Mouse (Mus musculus): ENCODE data around the gene Mrpl58. TPM values are rescaled to one million over a fixed set of nuclear protein-coding genes. Genes with fewer than 3 reads are reported as not detected.

Gene Mrpl58
- 100 to 1,000 TPM; 120 to 151 TPM for total RNA-seq (2023)

DNA sequence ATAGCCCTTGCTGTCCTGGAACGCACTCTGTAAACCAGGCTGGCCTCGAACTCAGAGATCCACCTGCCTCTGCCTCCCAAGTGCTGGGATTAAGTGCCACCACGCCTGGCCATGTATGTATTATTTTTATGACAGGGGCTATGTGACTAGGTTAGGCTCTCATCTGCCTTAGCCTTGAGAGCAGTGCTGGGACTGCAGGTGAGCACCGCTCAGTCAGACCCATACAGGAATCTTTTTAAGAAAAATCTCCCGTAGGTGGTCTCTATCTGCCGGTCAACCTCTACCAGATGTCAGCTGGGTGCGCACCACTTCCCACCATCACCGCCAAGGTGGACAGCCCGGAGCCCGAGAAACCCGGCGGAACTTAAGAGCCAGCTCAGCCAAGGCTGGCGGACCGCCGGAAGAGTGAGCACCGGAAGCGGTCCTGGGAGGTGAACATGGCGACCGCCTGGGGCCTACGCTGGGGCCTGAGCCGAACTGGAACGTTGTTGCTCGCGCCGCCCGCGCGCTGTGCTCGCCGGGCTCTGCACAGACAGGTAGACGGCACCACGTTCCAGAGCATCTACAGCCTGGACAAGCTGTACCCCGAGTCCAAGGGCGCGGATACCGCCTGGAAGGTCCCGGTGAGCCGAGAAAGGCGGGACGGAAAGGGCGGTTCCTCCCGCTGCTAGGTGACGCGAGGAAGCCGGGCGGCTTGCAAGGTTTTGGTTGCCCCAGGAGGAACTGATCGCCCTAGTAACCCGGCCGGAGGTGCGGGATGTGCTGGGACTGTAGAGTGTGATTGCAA is at the start of gene Mrpl58:
Mrpl58 (plus strand) TSS at position 415 of the 787 bp plus-strand sequence.

DNA sequence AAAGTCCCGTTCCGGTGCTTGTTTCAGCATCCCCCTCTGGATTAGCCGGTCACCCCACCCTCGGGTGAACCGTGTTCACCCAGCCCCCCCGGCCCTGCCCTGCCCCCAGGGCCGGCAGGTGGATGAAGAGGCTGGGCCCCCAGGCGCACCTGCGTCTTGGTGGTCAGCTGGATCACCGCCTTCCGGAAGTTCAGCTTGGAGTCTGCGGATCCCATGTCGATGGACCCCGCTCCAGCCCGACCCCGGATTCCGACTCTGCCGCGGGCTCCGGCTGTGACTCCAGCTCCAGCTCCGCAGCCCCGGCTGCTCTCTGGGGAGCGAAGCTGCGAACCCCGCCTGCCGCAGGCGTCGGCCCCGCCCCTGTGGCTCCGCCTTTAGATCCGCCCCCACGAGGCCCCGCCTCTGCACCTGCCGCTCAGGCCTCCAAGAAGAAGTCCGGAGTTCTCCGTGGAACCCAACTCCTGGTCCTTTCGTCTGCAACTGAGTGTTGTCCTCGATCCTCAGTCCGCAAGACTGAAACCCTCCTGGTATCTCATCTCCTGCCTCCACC is 36.1 kb upstream of the Mrpl58 start, which contains the start of gene Hid1:
Hid1 (minus strand) TSS at position 362 of the 550 bp plus-strand sequence.

GRCm38 (mm10) chr11:115381743-115382539 is 21.6 kb upstream of the Mrpl58 start, which contains the start of gene Cdr2l:
Cdr2l (plus strand) TSS chr11:115381916.

GRCm38 (mm10) chr11:115419531-115420237 is 16.1 kb downstream of the Mrpl58 start, which contains the start of the genes Atp5h and Kctd2:
Atp5h (minus strand) TSS chr11:115419962.
Kctd2 (plus strand) TSS chr11:115420128.

DNA sequence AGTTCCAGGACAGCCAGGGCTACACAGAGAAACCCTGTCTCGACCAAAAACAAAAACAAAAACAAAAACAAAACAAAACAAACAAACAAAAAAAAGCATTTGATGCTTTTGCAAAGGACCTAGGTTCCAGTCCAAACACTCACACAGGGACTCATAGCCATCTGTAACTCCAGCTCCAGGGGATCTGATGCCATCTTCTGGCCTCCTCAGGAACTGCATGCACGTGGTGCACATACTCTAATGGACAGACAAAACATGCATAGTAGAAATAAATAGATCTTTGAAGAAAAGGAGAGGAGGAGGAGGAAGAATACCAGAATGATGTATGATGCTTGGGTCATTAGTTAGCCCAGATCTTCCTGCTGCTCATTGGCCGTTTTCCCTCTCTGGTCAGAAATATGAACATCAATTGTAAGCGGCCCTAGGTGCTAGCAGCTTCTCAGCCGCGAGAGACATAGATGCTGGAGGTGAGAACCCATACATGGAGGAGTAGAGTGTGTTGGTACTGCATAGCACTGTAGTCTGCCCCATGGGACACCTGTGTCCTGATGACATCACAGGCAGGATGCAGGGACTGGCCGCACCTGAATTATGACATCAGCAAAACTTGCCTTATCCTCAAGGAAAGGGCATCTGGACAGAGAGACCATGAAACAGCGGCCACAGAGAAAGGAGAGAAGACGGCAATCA is 36.5 kb downstream of the Mrpl58 start, which contains the start of gene Trim80:
Trim80 (plus strand) TSS at position 640 of the 690 bp plus-strand sequence.

Other genes with a start within 250 kb of the Mrpl58 start
- gene Slc9a3r1, start 240.4 kb upstream of the Mrpl58 start, total RNA-seq (2023): 100 to 1,000 TPM; 207 to 214 TPM
- 10 to 100 TPM; 15.5 to 25.2 TPM for gene Tmem104, start 216.3 kb upstream of the Mrpl58 start, total RNA-seq (2023)
- 1 to 10 TPM; 5.2 to 5.5 TPM for gene Nat9, start 215.9 kb upstream of the Mrpl58 start, total RNA-seq (2023)
- gene Grin2c, start 136.5 kb upstream of the Mrpl58 start, total RNA-seq (2023): not detected
- gene Fdxr, start 126.7 kb upstream of the Mrpl58 start, total RNA-seq (2023): 10 to 100 TPM; 22.5 to 25.4 TPM
- 1 to 10 TPM; 1.1 to 1.2 TPM for gene Fads6, start 106.1 kb upstream of the Mrpl58 start, total RNA-seq (2023)
- gene Otop2, start 96.6 kb upstream of the Mrpl58 start, total RNA-seq (2023): not detected
- gene Ush1g, start 81.7 kb upstream of the Mrpl58 start, total RNA-seq (2023): not detected
- not detected for gene Otop3, start 69.0 kb upstream of the Mrpl58 start, total RNA-seq (2023)
- 10 to 100 TPM; 47.2 to 49.2 TPM for gene Hid1, start 36.0 kb upstream of the Mrpl58 start, total RNA-seq (2023)
- 1 to 10 TPM; 2.1 to 3.1 TPM for gene Cdr2l, start 21.8 kb upstream of the Mrpl58 start, total RNA-seq (2023)
- gene Atp5h, start 16.2 kb downstream of the Mrpl58 start, total RNA-seq (2023): 100 to 1,000 TPM; 236 to 252 TPM
- gene Kctd2, start 16.4 kb downstream of the Mrpl58 start, total RNA-seq (2023): 10 to 100 TPM; 61.5 TPM
- gene Trim80, start 36.8 kb downstream of the Mrpl58 start, total RNA-seq (2023): not detected
- 10 to 100 TPM; 23.8 to 32.4 TPM for gene Slc16a5, start 58.7 kb downstream of the Mrpl58 start, total RNA-seq (2023)
- gene Armc7, start 71.9 kb downstream of the Mrpl58 start, total RNA-seq (2023): 10 to 100 TPM; 37.1 to 43.6 TPM
- 100 to 1,000 TPM; 134 to 141 TPM for gene Nt5c, start 88.1 kb downstream of the Mrpl58 start, total RNA-seq (2023)
- gene Jpt1, start 110.6 kb downstream of the Mrpl58 start, total RNA-seq (2023): 100 to 1,000 TPM; 208 to 231 TPM
- 100 to 1,000 TPM; 247 to 268 TPM for gene Sumo2, start 132.5 kb downstream of the Mrpl58 start, total RNA-seq (2023)
- gene Nup85, start 160.7 kb downstream of the Mrpl58 start, total RNA-seq (2023): 10 to 100 TPM; 71.9 to 80.3 TPM
- 10 to 100 TPM; 26.0 to 29.7 TPM for gene Mrps7, start 200.2 kb downstream of the Mrpl58 start, total RNA-seq (2023)
- 100 to 1,000 TPM in 1 of 2 experiments, 10 to 100 TPM in 1; 85.1 to 112 TPM for gene Gga3, start 200.3 kb downstream of the Mrpl58 start, total RNA-seq (2023)
- 10 to 100 TPM; 61.1 to 61.2 TPM for gene Mif4gd, start 209.2 kb downstream of the Mrpl58 start, total RNA-seq (2023)
- 10 to 100 TPM; 44.3 to 53.9 TPM for gene Slc25a19, start 224.5 kb downstream of the Mrpl58 start, total RNA-seq (2023)